Mouse (Mus musculus): ENCODE results near the gene Tmem47.

Gene Tmem47

GRCm38 (mm10) chrX:81070210-81070803 lies at the start of gene Tmem47:
TSS of gene Tmem47 (plus strand) at chrX:81070698.
- DNase-seq: no peak

GRCm38 (mm10) chrX:81070804-81071461 lies 435 bp downstream of the Tmem47 start:
- no peak for DNase-seq

- no peak for DNase-seq
Measured at GRCm38 (mm10) chrX:81071746-81072640, 1.5 kb downstream of the Tmem47 start.

GRCm38 (mm10) chrX:81072651-81073050 lies 2.2 kb downstream of the Tmem47 start:
- no peak for DNase-seq

- no peak for DNase-seq
Measured at GRCm38 (mm10) chrX:81073834-81074233, 3.3 kb downstream of the Tmem47 start.

GRCm38 (mm10) chrX:81078522-81078921 lies 8.0 kb downstream of the Tmem47 start:
- DNase-seq: no peak

GRCm38 (mm10) chrX:81080996-81081395 lies 10.5 kb downstream of the Tmem47 start:
- DNase-seq: no peak

GRCm38 (mm10) chrX:81085025-81085752 lies 14.7 kb downstream of the Tmem47 start:
- DNase-seq: no peak

- DNase-seq: no peak
Measured at GRCm38 (mm10) chrX:81147416-81147815, 76.9 kb downstream of the Tmem47 start.
